Mouse (Mus musculus) forebrain, postnatal 0 days (tissue): ENCODE data around the gene Nup153. TPM values are rescaled to one million over a fixed set of nuclear protein-coding genes. Genes with fewer than 3 reads are reported as not detected.

Source experiments
- ATAC-seq: fragments of 200-750 bp; cut with Nextera tagmentation; 2 replicates; pipeline ENCODE4 v1.8.0; 2017; ENCODE audit warnings: mild to moderate bottlenecking, moderate library complexity
- DNase-seq: peaks from one replicate; pipeline ENCODE4 v3.0.0-alpha.2; 2015
- H3K27ac ChIP-seq: fragments of 300-500 bp; sonication (generic); 2 replicates; pipeline ENCODE4 v1.5.1; 2014; ENCODE audit warnings: low read depth, mild to moderate bottlenecking, antibody characterized with exemption, low read length, moderate library complexity, mixed read lengths
- H3K27me3 ChIP-seq: fragments of 300-500 bp; sonication (generic); 2 replicates; pipeline ENCODE4 v1.6.1; 2014; ENCODE audit warnings: mild to moderate bottlenecking, low read length, mixed read lengths; ENCODE audit not compliant: insufficient read depth
- H3K36me3 ChIP-seq: fragments of 300-500 bp; sonication (generic); 2 replicates; pipeline ENCODE4 v1.6.1; 2014; ENCODE audit warnings: mild to moderate bottlenecking, moderate library complexity; ENCODE audit not compliant: insufficient read depth
- H3K4me1 ChIP-seq: fragments of 300-500 bp; sonication (generic); 2 replicates; pipeline ENCODE4 v1.6.1; 2014; ENCODE audit warnings: antibody characterized with exemption; ENCODE audit not compliant: insufficient read depth
- H3K4me2 ChIP-seq: fragments of 300-500 bp; sonication (generic); 2 replicates; pipeline ENCODE4 v1.6.1; 2014; ENCODE audit warnings: low read depth, mild to moderate bottlenecking, moderate library complexity
- H3K4me3 ChIP-seq: fragments of 300-500 bp; sonication (generic); 2 replicates; pipeline ENCODE4 v1.5.1; 2014; ENCODE audit warnings: low read depth, low read length, mixed read lengths
- H3K9ac ChIP-seq: fragments of 300-500 bp; sonication (generic); 2 replicates; pipeline ENCODE4 v1.6.1; 2014; ENCODE audit warnings: mild to moderate bottlenecking
- H3K9me3 ChIP-seq: fragments of 300-500 bp; sonication (generic); 2 replicates; pipeline ENCODE4 v1.6.1; 2016; ENCODE audit warnings: low read length
- CTCF ChIP-seq: sonication (generic); IDR thresholded peaks from 2 replicates; pipeline ENCODE4 v1.5.1; 2016; ENCODE audit warnings: antibody characterized with exemption, control low read depth, low read depth
- WGBS: fragments of 180-500 bp; shearing (Covaris S2); extraction: QIAGEN DNeasy Blood & Tissue Kit; methylation state at CpG from one replicate; pipeline ENCODE4 v1.1.7; 2014; 5-methylcytosine and 5-hydroxymethylcytosine counted together
- polyA plus RNA-seq: library from polyadenylated mRNA; unstranded; fragments of >200 nt; fragmentation: Nextera tagmentation; extraction: Ambion mirVana; gene quantifications from 2 replicates; pipeline ENCODE4 v1.2.1, GENCODE M21; 2015
- total RNA-seq: library from RNA; depleted of rRNA; stranded (reverse); fragments of >200 nt; gene quantifications from 2 replicates; pipeline ENCODE4 v1.2.3, GENCODE M21; 2014; rRNA removed

The Nup153 gene
- total RNA-seq = 60.6 and 62.4 TPM in 2 replicates
- polyA plus RNA-seq = 7.3 and 11.5 TPM in 2 replicates

GRCm38 (mm10) chr13:46727837-46728268 is at the start of gene Nup153:
TSS of gene Nup153 (minus strand) at chr13:46727940.
- Histone ChIP-seq H3K4me2 (peak within 1 kb of the TSS; percentile 71), H3K36me3 (no peaks in the 10 kb centered on the region), H3K9me3 (no peaks in the 10 kb centered on the region), H3K27ac (peak within 1 kb of the TSS; percentile 96), H3K4me1 (peaks cover 3% of the 10 kb centered on the region; the same call in 1 of the 2 replicates), H3K4me3 (peak within 1 kb of the TSS; percentile 94), H3K9ac (peak within 1 kb of the TSS; percentile 88), H3K27me3 (no peaks in the 10 kb centered on the region)
- DNase-seq (peak; percentile 99), ATAC-seq (peak; percentile 94)
- under 1% methylated on average over 47 of the region's 51 CpGs for WGBS
- TF ChIP-seq CTCF = no peak

GRCm38 (mm10) chr13:46777461-46777860 is 49.7 kb upstream of the Nup153 start:
- no peaks in the 10 kb centered on the region for H3K4me1 ChIP-seq
- H3K4me3 ChIP-seq = no peak overlapping the region
- peaks cover 4% of the 10 kb centered on the region for H3K36me3 ChIP-seq
- DNase-seq (no peak), ATAC-seq (no peak)
- no peak for TF ChIP-seq CTCF
- H3K4me2 ChIP-seq = no peak overlapping the region
- no peaks in the 10 kb centered on the region for H3K9me3 ChIP-seq
- no peaks in the 10 kb centered on the region for H3K27me3 ChIP-seq
- no peak overlapping the region for H3K27ac ChIP-seq
- 92% methylated on average over 3 of the region's 3 CpGs for WGBS
- no peak overlapping the region for H3K9ac ChIP-seq

GRCm38 (mm10) chr13:46776636-46777305 is 49.0 kb upstream of the Nup153 start:
- 81% methylated on average over 14 of the region's 14 CpGs for WGBS
- H3K9ac ChIP-seq = no peak overlapping the region
- no peaks in the 10 kb centered on the region for H3K27me3 ChIP-seq
- H3K4me3 ChIP-seq = no peak overlapping the region
- H3K4me1 ChIP-seq = no peaks in the 10 kb centered on the region
- no peak overlapping the region for H3K4me2 ChIP-seq
- H3K36me3 ChIP-seq = peaks cover 10% of the 10 kb centered on the region
- ATAC-seq (no peak), DNase-seq (no peak)
- no peak for TF ChIP-seq CTCF
- no peaks in the 10 kb centered on the region for H3K9me3 ChIP-seq
- no peak overlapping the region for H3K27ac ChIP-seq

GRCm38 (mm10) chr13:46774998-46775397 is 47.3 kb upstream of the Nup153 start:
- ATAC-seq (no peak), DNase-seq (no peak)
- Histone ChIP-seq H3K27ac (no peak overlapping the region), H3K4me3 (no peak overlapping the region), H3K4me2 (no peak overlapping the region), H3K36me3 (peaks cover 16% of the 10 kb centered on the region), H3K27me3 (no peaks in the 10 kb centered on the region), H3K9ac (no peak overlapping the region), H3K4me1 (no peaks in the 10 kb centered on the region), H3K9me3 (no peaks in the 10 kb centered on the region)
- WGBS = 97% methylated on average over 5 of the region's 5 CpGs
- TF ChIP-seq CTCF = no peak

GRCm38 (mm10) chr13:46772581-46772980 is 44.8 kb upstream of the Nup153 start:
- Histone ChIP-seq H3K4me2 (no peak overlapping the region), H3K4me1 (no peaks in the 10 kb centered on the region), H3K9me3 (no peaks in the 10 kb centered on the region), H3K27me3 (no peaks in the 10 kb centered on the region), H3K9ac (no peak overlapping the region), H3K4me3 (no peak overlapping the region), H3K27ac (no peak overlapping the region), H3K36me3 (peaks cover 19% of the 10 kb centered on the region)
- DNase-seq (no peak), ATAC-seq (no peak)
- TF ChIP-seq CTCF = no peak
- WGBS = 99% methylated on average over 13 of the region's 13 CpGs

- no peak overlapping the region for H3K4me3 ChIP-seq
- WGBS = 97% methylated on average over 2 of the region's 2 CpGs
- no peak overlapping the region for H3K4me2 ChIP-seq
- H3K27me3 ChIP-seq = no peaks in the 10 kb centered on the region
- DNase-seq (no peak), ATAC-seq (no peak)
- no peaks in the 10 kb centered on the region for H3K4me1 ChIP-seq
- peaks cover 13% of the 10 kb centered on the region for H3K36me3 ChIP-seq
- H3K27ac ChIP-seq = no peak overlapping the region
- H3K9ac ChIP-seq = no peak overlapping the region
- no peaks in the 10 kb centered on the region for H3K9me3 ChIP-seq
- no peak for TF ChIP-seq CTCF
These were observed 37.6 kb upstream of the Nup153 start for GRCm38 (mm10) chr13:46765361-46765760.

- WGBS = 95% methylated on average over 9 of the region's 9 CpGs
- ATAC-seq = no peak
These were observed 35.5 kb upstream of the Nup153 start for GRCm38 (mm10) chr13:46763210-46763609.

More at GRCm38 (mm10) chr13:46763210-46763609, 35.5 kb upstream of the Nup153 start:
- no peaks in the 10 kb centered on the region for H3K27me3 ChIP-seq
- no peaks in the 10 kb centered on the region for H3K4me1 ChIP-seq
- H3K36me3 ChIP-seq = peaks cover 10% of the 10 kb centered on the region
- no peak for TF ChIP-seq CTCF
- no peak overlapping the region for H3K9ac ChIP-seq
- no peak overlapping the region for H3K4me2 ChIP-seq
- DNase-seq = no peak
- no peaks in the 10 kb centered on the region for H3K9me3 ChIP-seq
- H3K4me3 ChIP-seq = no peak overlapping the region
- no peak overlapping the region for H3K27ac ChIP-seq
